Mouse (Mus musculus) olfactory bulb, adult 2 months (tissue): Measurements from ENCODE around the gene Ttbk1. TPM values are rescaled to one million over a fixed set of nuclear protein-coding genes. Genes with fewer than 3 reads are reported as not detected.
A peak's percentile ranks its signal among the peaks of the same experiment; 100 is the strongest.
"Not testable (repeated sequence)": the region's sequence is repeated elsewhere in the genome, so short reads cannot be mapped to it uniquely, and the experiment has no call there.

Source experiments
- H3K27ac ChIP-seq: fragments of 200-500 bp; 2 replicates; pipeline ENCODE4 v1.5.1; 2012; ENCODE audit warnings: low read depth, low read length; ENCODE audit not compliant: insufficient read depth
- H3K4me1 ChIP-seq: fragments of 200-500 bp; 2 replicates; pipeline ENCODE4 v1.6.1; 2012; ENCODE audit warnings: low read length; ENCODE audit not compliant: control insufficient read depth, insufficient read depth
- H3K4me3 ChIP-seq: fragments of 200-500 bp; 2 replicates; pipeline ENCODE4 v1.5.1; 2012; ENCODE audit warnings: mild to moderate bottlenecking, low read depth, low read length, moderate library complexity; ENCODE audit not compliant: insufficient read depth
- CTCF ChIP-seq: fragments of 200-500 bp; IDR thresholded peaks from 2 replicates; pipeline ENCODE4 v1.5.1; 2012; ENCODE audit warnings: low read depth, mild to moderate bottlenecking, low read length, moderate library complexity; ENCODE audit not compliant: insufficient read depth
- POLR2A ChIP-seq: fragments of 200-500 bp; IDR thresholded peaks from 2 replicates; pipeline ENCODE4 v1.6.1; 2012; ENCODE audit warnings: mild to moderate bottlenecking, low read depth, low read length, moderate library complexity; ENCODE audit not compliant: insufficient read depth
- WGBS: fragments of 180-500 bp; shearing (Covaris S2); methylation state at CpG from one replicate; pipeline ENCODE4 v1.1.7; 2018; 5-methylcytosine and 5-hydroxymethylcytosine counted together
- polyA plus RNA-seq: library from polyadenylated mRNA; stranded (reverse); fragments of >200 nt; gene quantifications from 2 replicates; pipeline ENCODE4 v1.2.4, GENCODE M21; 2012; ENCODE audit warnings: low replicate concordance; ENCODE audit not compliant: missing spikeins, insufficient read depth, insufficient read length

The Ttbk1 gene
- polyA plus RNA-seq, 1 experiment, result not detected

DNA sequence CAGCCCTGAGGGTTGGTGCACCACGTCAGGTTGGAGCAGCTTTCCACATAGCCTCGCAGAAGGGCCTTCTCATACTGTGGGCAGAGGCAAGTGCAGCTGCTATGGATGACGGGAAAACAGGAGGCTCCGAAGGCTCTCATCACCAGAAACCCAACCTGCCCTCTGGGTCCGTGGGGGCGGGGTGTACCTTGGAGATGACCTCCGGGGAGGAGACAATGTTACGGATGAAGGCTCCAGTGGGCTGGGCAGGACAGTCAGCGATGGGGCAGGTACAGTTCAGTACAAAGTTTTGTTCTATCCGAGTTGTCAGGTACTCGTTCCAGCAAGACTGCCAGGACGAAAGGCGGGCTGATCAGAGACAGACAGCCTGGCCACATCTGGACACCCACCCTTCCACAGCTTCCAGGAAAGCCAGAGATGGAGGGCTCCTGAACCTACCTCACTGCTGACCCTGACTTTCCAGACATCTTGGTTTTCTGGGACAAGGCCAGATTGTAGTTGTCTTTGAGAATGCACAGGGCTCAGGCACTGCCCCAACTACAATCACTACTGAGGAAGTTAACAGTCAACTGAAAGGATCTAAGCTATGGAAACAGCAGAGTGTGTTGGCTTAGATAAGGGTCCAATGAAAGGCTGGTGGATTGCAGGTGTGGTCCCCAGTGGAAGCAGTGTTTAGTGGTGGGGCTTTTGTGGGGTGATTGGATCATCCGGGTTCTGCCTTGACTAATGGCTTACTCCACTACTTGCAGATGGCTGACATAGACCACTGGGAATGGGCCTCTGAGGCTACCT lies 16.6 kb upstream of the Ttbk1 start:
- 88% methylated on average over 14 of the region's 14 CpGs for WGBS
- Histone ChIP-seq H3K27ac (no peak overlapping the region), H3K4me1 (no peaks in the 10 kb centered on the region), H3K4me3 (no peak overlapping the region)
- TF ChIP-seq POLR2A (no peak), CTCF (no peak)

DNA sequence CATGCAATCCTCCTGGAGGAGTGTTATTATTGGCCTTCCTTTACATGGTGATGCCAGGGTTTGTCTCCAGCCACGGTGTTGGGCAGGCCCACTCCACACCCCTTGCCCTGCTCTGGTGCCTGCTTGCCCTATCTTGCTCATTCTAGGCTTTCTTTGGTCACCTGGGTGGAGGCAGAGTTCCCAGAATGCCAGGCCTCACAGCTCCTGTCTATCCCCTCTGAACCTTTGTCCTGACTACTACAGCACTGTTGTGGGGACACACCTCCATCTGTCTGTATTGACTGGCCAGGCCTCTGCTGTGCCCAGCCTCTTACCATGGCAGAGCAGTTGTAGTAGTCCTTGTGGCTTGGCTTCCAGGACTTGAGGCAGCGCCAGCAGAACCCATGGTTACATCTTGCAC lies 15.3 kb upstream of the Ttbk1 start:
- 89% methylated on average over 2 of the region's 2 CpGs for WGBS
- Histone ChIP-seq H3K4me1 (no peaks in the 10 kb centered on the region), H3K27ac (no peak overlapping the region), H3K4me3 (no peak overlapping the region)
- no peak for TF ChIP-seq CTCF
- no peak for TF ChIP-seq POLR2A

DNA sequence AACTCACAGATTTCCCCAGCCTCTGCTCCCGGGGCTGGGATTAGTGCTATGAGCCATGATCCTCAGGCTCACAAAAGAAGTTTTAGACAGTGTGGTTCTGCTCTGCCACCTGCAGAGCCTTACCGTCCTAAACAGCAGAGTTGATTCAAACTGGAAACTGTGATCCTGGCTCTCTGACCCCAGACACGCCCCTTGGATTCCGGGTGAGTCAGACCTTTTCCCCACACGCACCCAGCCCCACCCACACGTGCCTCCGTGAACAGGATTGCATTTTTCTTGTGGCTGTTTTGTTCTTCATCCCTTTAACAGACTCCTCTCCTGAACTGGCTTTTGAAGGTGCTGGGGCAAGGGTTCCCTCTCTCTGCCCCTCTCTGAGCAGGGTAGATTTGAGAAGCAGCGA lies 10.5 kb upstream of the Ttbk1 start:
- Histone ChIP-seq H3K27ac (no peak overlapping the region), H3K4me1 (peaks cover 5% of the 10 kb centered on the region; the same call in 1 of the 2 replicates), H3K4me3 (no peak overlapping the region)
- TF ChIP-seq CTCF (no peak), POLR2A (no peak)
- 45% methylated on average over 8 of the region's 8 CpGs for WGBS

DNA sequence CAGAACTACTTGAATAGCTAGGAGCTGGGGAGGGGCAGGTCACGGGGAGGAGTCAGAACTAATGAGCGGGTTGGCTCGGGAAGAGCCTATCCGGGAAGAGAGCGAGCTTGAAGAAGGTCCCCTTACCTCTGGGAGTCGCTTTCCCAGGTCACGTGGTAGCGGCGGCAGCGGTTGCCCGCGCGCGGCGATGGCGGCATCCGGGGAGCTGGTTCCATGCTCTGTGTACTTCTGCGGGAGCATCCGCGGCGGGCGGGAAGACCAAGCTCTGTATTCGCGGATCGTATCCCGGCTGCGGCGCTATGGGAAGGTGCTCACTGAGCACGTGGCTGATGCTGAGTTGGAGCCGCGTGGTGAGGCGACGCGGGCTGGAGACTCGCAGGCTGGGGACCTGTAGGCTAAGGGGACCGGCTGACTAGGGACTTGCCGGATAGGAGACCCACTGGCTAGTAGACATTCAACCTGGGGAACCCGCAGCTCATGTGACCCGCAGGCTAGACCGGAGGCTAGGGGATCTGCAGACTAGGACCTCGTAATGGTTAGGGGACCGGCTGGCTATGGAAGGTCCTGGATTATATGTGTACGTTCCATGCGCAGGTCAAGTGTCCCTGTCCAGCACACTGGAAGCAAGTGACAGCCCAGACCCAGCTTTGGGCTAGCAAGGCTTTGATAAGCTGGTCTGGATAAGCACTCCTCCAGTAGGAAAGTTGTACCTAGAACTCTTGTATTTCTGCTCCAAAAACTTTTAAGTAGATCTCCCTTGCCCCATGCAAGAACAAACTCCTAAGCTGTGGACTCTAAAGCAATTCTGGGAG lies 9.4 kb upstream of the Ttbk1 start, which contains the start of gene Dnph1:
Gene Dnph1, plus strand, starts transcription at position 89 of the 812 bp plus-strand sequence.
- peak; percentile 43; the same call in 1 of the 2 replicates for TF ChIP-seq POLR2A
- no peak for TF ChIP-seq CTCF
- WGBS, result under 1% methylated on average over 44 of the region's 44 CpGs
- no peak within 1 kb of the TSS for H3K27ac ChIP-seq
- H3K4me1 ChIP-seq, result peaks cover 5% of the 10 kb centered on the region; the same call in 1 of the 2 replicates
- peak within 1 kb of the TSS; percentile 47 for H3K4me3 ChIP-seq

DNA sequence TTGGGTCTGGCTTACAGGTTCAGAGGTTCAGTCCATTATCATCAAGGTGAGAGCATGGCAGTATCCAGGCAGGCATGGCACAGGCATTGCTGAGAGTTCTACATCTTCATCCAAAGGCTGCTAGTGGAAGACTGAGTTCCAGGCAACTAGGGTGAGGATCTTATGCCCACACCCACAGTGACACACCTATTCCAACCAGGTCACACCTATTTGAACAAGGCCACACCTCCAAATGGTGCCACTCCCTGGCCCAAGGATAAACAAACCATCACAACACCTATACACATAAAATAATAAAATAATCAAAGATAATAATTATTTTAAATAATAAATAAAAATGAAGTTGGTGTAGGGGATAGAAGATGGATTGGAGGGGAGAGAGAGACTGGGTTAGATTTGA lies 8.6 kb upstream of the Ttbk1 start:
- not testable (repeated sequence) for H3K27ac ChIP-seq, H3K4me1 ChIP-seq, H3K4me3 ChIP-seq

DNA sequence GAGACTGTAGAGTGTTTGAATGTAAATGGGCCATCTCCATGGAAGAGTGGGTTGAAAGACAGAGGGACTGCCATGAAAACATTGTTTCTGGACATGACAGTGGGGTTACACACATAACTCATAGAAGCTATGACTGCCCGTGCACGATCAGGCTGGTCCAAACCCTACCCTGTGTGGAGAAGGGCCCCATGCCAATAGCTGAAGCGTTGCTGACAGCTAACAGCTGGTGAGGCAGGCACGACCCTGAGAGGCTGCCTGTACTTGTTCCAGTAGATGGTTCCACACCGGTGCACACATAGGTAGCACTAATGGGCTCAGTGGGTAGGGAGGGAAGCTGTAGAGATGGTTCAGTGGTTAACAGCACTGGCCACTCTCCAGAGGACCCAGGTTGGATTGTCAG lies 8.0 kb upstream of the Ttbk1 start:
- TF ChIP-seq CTCF (no peak), POLR2A (no peak)
- no peak overlapping the region for H3K4me3 ChIP-seq
- H3K4me1 ChIP-seq, result peaks cover 5% of the 10 kb centered on the region; the same call in 1 of the 2 replicates
- 66% methylated on average over 5 of the region's 5 CpGs for WGBS
- no peak overlapping the region for H3K27ac ChIP-seq

DNA sequence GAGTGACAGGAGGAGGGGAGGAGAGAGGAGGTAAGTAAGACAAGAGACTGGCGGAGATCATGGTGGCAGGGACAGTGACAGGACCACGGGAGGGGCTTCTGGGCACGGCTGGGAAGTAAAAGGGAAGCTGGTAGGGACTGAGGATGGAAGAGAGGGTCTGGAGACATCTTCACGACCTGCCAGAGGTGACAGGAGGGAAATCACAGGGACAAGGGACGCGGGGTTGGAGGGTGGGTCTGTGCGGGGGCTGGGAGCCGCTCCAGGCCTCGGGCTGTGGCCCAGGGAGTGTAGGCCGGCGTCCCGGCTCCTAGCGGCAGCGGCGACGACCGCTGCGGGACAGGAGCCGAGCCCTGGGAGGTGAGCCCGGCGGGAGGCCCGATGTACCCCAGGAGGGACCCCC lies 480 bp downstream of the Ttbk1 start:
- H3K4me1 ChIP-seq, result peaks cover 29% of the 10 kb centered on the region
- no peak overlapping the region for H3K27ac ChIP-seq
- peak overlapping the region; percentile 54 for H3K4me3 ChIP-seq
- TF ChIP-seq CTCF (no peak), POLR2A (no peak)
- WGBS, result 2% methylated on average over 22 of the region's 22 CpGs

DNA sequence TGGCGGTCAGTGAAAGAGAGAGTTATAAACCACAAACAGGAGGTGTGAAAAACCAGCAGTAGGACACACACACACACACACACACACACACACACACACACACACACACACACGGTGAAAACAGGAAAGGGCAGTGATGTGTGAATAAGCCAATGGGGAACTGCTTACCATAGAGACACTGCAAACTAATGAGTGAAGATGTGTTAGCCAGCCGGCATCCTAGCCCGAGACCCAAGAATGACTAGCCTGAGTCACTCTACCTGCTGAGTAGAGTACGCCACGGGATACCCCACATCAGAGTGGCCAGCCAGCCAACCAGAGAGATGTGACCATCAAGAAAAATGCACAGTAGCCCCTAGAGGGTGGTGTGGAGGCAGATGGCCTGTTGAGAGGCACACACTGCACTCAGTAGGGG lies 3.0 kb downstream of the Ttbk1 start:
- peaks cover 29% of the 10 kb centered on the region for H3K4me1 ChIP-seq
- H3K27ac ChIP-seq, result no peak overlapping the region
- H3K4me3 ChIP-seq, result peak overlapping the region; percentile 63
- TF ChIP-seq CTCF (no peak), POLR2A (no peak)
- 8% methylated on average over 6 of the region's 6 CpGs for WGBS

DNA sequence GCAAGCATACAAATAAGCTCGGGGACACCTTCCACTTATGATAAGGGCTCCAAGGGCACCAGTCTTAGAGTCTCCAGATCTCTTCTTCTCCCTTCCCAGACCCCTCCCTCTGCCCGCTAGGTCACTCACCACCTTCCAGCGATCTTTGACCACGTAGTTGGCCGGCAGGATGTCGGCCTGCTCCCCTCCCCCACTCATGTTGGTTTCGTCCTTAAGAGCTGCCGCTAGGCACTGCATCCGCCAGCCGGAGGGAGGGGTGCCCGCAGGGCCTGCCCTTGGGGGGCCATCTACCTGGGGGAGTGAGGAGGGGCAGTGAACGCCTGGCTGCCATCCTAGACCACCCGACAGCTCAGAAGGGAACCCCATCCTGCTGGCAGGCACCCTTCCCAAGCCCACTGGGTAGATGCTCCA lies 3.4 kb downstream of the Ttbk1 start:
- Histone ChIP-seq H3K4me1 (peaks cover 29% of the 10 kb centered on the region), H3K4me3 (peak overlapping the region; percentile 63), H3K27ac (0 out of 2 replicates have a peak overlapping the region, but pooled peaks have one; percentile 7)
- TF ChIP-seq CTCF (no peak), POLR2A (no peak)
- WGBS, result 4% methylated on average over 13 of the region's 13 CpGs
